Mouse (Mus musculus): Measurements from ENCODE around the gene Cep126. TPM values are rescaled to one million over a fixed set of nuclear protein-coding genes. Genes with fewer than 3 reads are reported as not detected.

The Cep126 gene
- polyA plus RNA-seq, 1 experiment = 16.2 TPM

GRCm38 (mm10) chr9:8073203-8073755 is 60.8 kb downstream of the Cep126 start:
- Histone ChIP-seq H3K27ac (ENCODE audit: insufficient read depth, low read length) (no peak overlapping the region), H3K9ac (ENCODE audit: low read depth, poor library complexity, severe bottlenecking) (no peak overlapping the region), H3K36me3 (ENCODE audit: control insufficient read depth, insufficient read depth, low read length, poor library complexity, severe bottlenecking) (no peaks in the 10 kb centered on the region), H3K4me3 (ENCODE audit: low read depth, low read length) (no peak overlapping the region), H3K9me3 (replicated peaks; ENCODE audit: control insufficient read depth, insufficient read depth, low read length, poor library complexity, severe bottlenecking) (no peaks in the 10 kb centered on the region), H3K27me3 (ENCODE audit: control insufficient read depth, insufficient read depth, low read length, poor library complexity, severe bottlenecking) (no peaks in the 10 kb centered on the region), H3K4me1 (ENCODE audit: control insufficient read depth, insufficient read depth, low read length) (no peaks in the 10 kb centered on the region)
- TF ChIP-seq EP300 (IDR thresholded peaks at IDR 0.05; ENCODE audit: insufficient read depth, low read depth, low read length) (no peak), CTCF (IDR thresholded peaks at IDR 0.05; ENCODE audit: low read depth, low read length) (no peak), POLR2A (IDR thresholded peaks at IDR 0.05; ENCODE audit: insufficient read depth, low read length) (no peak)

- TF ChIP-seq POLR2A (IDR thresholded peaks at IDR 0.05; ENCODE audit: insufficient read depth, low read length) = no peak
- TF ChIP-seq CTCF (IDR thresholded peaks at IDR 0.05; ENCODE audit: low read depth, low read length) = no peak
- TF ChIP-seq EP300 (IDR thresholded peaks at IDR 0.05; ENCODE audit: insufficient read depth, low read depth, low read length) = no peak
- Histone ChIP-seq H3K9me3 (replicated peaks; ENCODE audit: control insufficient read depth, insufficient read depth, low read length, poor library complexity, severe bottlenecking) (no peaks in the 10 kb centered on the region), H3K36me3 (ENCODE audit: control insufficient read depth, insufficient read depth, low read length, poor library complexity, severe bottlenecking) (no peaks in the 10 kb centered on the region)
Measured at GRCm38 (mm10) chr9:8059636-8060035, 74.5 kb downstream of the Cep126 start.

GRCm38 (mm10) chr9:8054831-8055230 is 79.3 kb downstream of the Cep126 start:
- Histone ChIP-seq H3K4me3 (ENCODE audit: low read depth, low read length) (no peak overlapping the region), H3K4me1 (ENCODE audit: control insufficient read depth, insufficient read depth, low read length) (peaks cover 2% of the 10 kb centered on the region), H3K36me3 (ENCODE audit: control insufficient read depth, insufficient read depth, low read length, poor library complexity, severe bottlenecking) (no peaks in the 10 kb centered on the region), H3K9ac (ENCODE audit: low read depth, poor library complexity, severe bottlenecking) (no peak overlapping the region), H3K9me3 (replicated peaks; ENCODE audit: control insufficient read depth, insufficient read depth, low read length, poor library complexity, severe bottlenecking) (no peaks in the 10 kb centered on the region), H3K27ac (ENCODE audit: insufficient read depth, low read length) (no peak overlapping the region), H3K27me3 (ENCODE audit: control insufficient read depth, insufficient read depth, low read length, poor library complexity, severe bottlenecking) (no peaks in the 10 kb centered on the region)
- no peak for TF ChIP-seq POLR2A (IDR thresholded peaks at IDR 0.05; ENCODE audit: insufficient read depth, low read length)
- no peak for TF ChIP-seq EP300 (IDR thresholded peaks at IDR 0.05; ENCODE audit: insufficient read depth, low read depth, low read length)
- no peak for TF ChIP-seq CTCF (IDR thresholded peaks at IDR 0.05; ENCODE audit: low read depth, low read length)

More at GRCm38 (mm10) chr9:8059636-8060035, 74.5 kb downstream of the Cep126 start:
- H3K27me3 ChIP-seq (ENCODE audit: control insufficient read depth, insufficient read depth, low read length, poor library complexity, severe bottlenecking) = no peaks in the 10 kb centered on the region
- H3K27ac ChIP-seq (ENCODE audit: insufficient read depth, low read length) = no peak overlapping the region
- H3K9ac ChIP-seq (ENCODE audit: low read depth, poor library complexity, severe bottlenecking) = no peak overlapping the region
- peaks cover 2% of the 10 kb centered on the region for H3K4me1 ChIP-seq (ENCODE audit: control insufficient read depth, insufficient read depth, low read length)
- no peak overlapping the region for H3K4me3 ChIP-seq (ENCODE audit: low read depth, low read length)

GRCm38 (mm10) chr9:8043044-8043387 is 91.1 kb downstream of the Cep126 start:
- no peak for TF ChIP-seq POLR2A (IDR thresholded peaks at IDR 0.05; ENCODE audit: insufficient read depth, low read length)
- TF ChIP-seq CTCF (IDR thresholded peaks at IDR 0.05; ENCODE audit: low read depth, low read length) = no peak
- no peak for TF ChIP-seq EP300 (IDR thresholded peaks at IDR 0.05; ENCODE audit: insufficient read depth, low read depth, low read length)
- Histone ChIP-seq H3K36me3 (ENCODE audit: control insufficient read depth, insufficient read depth, low read length, poor library complexity, severe bottlenecking) (no peaks in the 10 kb centered on the region), H3K9ac (ENCODE audit: low read depth, poor library complexity, severe bottlenecking) (0 out of 2 replicates have a peak overlapping the region, but pooled peaks have one; percentile 11), H3K4me3 (ENCODE audit: low read depth, low read length) (no peak overlapping the region), H3K4me1 (ENCODE audit: control insufficient read depth, insufficient read depth, low read length) (no peaks in the 10 kb centered on the region), H3K27ac (ENCODE audit: insufficient read depth, low read length) (peak overlapping the region; percentile 59), H3K27me3 (ENCODE audit: control insufficient read depth, insufficient read depth, low read length, poor library complexity, severe bottlenecking) (no peaks in the 10 kb centered on the region), H3K9me3 (replicated peaks; ENCODE audit: control insufficient read depth, insufficient read depth, low read length, poor library complexity, severe bottlenecking) (no peaks in the 10 kb centered on the region)

GRCm38 (mm10) chr9:8042338-8043043 is 91.6 kb downstream of the Cep126 start, which contains the start of gene Cfap300:
TSS of gene Cfap300 (minus strand) at chr9:8042823.
- Histone ChIP-seq H3K4me3 (ENCODE audit: low read depth, low read length) (peak within 1 kb of the TSS; percentile 93), H3K27ac (ENCODE audit: insufficient read depth, low read length) (peak within 1 kb of the TSS; percentile 59), H3K27me3 (ENCODE audit: control insufficient read depth, insufficient read depth, low read length, poor library complexity, severe bottlenecking) (no peaks in the 10 kb centered on the region), H3K4me1 (ENCODE audit: control insufficient read depth, insufficient read depth, low read length) (no peaks in the 10 kb centered on the region), H3K9ac (ENCODE audit: low read depth, poor library complexity, severe bottlenecking) (peak within 1 kb of the TSS; percentile 69), H3K36me3 (ENCODE audit: control insufficient read depth, insufficient read depth, low read length, poor library complexity, severe bottlenecking) (no peaks in the 10 kb centered on the region), H3K9me3 (replicated peaks; ENCODE audit: control insufficient read depth, insufficient read depth, low read length, poor library complexity, severe bottlenecking) (no peaks in the 10 kb centered on the region)
- TF ChIP-seq CTCF (IDR thresholded peaks at IDR 0.05; ENCODE audit: low read depth, low read length) = no peak
- TF ChIP-seq POLR2A (IDR thresholded peaks at IDR 0.05; ENCODE audit: insufficient read depth, low read length) = peak; percentile 81

GRCm38 (mm10) chr9:8035546-8035945 is 98.5 kb downstream of the Cep126 start:
- Histone ChIP-seq H3K36me3 (ENCODE audit: control insufficient read depth, insufficient read depth, low read length, poor library complexity, severe bottlenecking) (no peaks in the 10 kb centered on the region), H3K9ac (ENCODE audit: low read depth, poor library complexity, severe bottlenecking) (no peak overlapping the region), H3K9me3 (replicated peaks; ENCODE audit: control insufficient read depth, insufficient read depth, low read length, poor library complexity, severe bottlenecking) (no peaks in the 10 kb centered on the region), H3K4me1 (ENCODE audit: control insufficient read depth, insufficient read depth, low read length) (no peaks in the 10 kb centered on the region), H3K4me3 (ENCODE audit: low read depth, low read length) (peak overlapping the region; percentile 48), H3K27me3 (ENCODE audit: control insufficient read depth, insufficient read depth, low read length, poor library complexity, severe bottlenecking) (no peaks in the 10 kb centered on the region), H3K27ac (ENCODE audit: insufficient read depth, low read length) (peak overlapping the region; percentile 83)
- TF ChIP-seq POLR2A (IDR thresholded peaks at IDR 0.05; ENCODE audit: insufficient read depth, low read length) (no peak), EP300 (IDR thresholded peaks at IDR 0.05; ENCODE audit: insufficient read depth, low read depth, low read length) (peak; percentile 87)
